Mouse (Mus musculus): ENCODE measurements around the gene Park7.

The Park7 gene

GRCm38 (mm10) chr4:150914290-150914733, at the start of gene Park7, which contains the start of gene Tnfrsf9:
Gene Park7, minus strand, starts transcription at chr4:150914437.
Gene Tnfrsf9, plus strand, starts transcription at chr4:150914562.
- in situ Hi-C loops (cut with MboI; ENCODE audit: low pct_unique_long_range_greater_than_20kb in 1 of 2, low sequenced_read_pairs in 2 of 2, unreplicated experiment in 1 of 2): no loop called here

- in situ Hi-C loops (cut with MboI; ENCODE audit: low pct_unique_long_range_greater_than_20kb in 1 of 2, low sequenced_read_pairs in 2 of 2, unreplicated experiment in 1 of 2): loop anchor here (10.0 kb wide), 2 partner anchors 181 to 309 kb away; partner anchors contain the start of gene Slc45a1 (in 1 of the 2)
Observed at GRCm38 (mm10) chr4:150963711-150964110, 49.5 kb upstream of the Park7 start.

GRCm38 (mm10) chr4:150962231-150962630, 48.0 kb upstream of the Park7 start:
- in situ Hi-C loops (cut with MboI; ENCODE audit: low pct_unique_long_range_greater_than_20kb in 1 of 2, low sequenced_read_pairs in 2 of 2, unreplicated experiment in 1 of 2): loop anchor here (10.0 kb wide), 2 partner anchors 183 to 307 kb away; partner anchors contain the start of gene Slc45a1 (in 1 of the 2)

- in situ Hi-C loops (cut with MboI; ENCODE audit: low pct_unique_long_range_greater_than_20kb in 1 of 2, low sequenced_read_pairs in 2 of 2, unreplicated experiment in 1 of 2): no loop called here
Observed at GRCm38 (mm10) chr4:150958536-150958935, 44.3 kb upstream of the Park7 start.

- in situ Hi-C loops (cut with MboI; ENCODE audit: low pct_unique_long_range_greater_than_20kb in 1 of 2, low sequenced_read_pairs in 2 of 2, unreplicated experiment in 1 of 2): no loop called here
Observed at GRCm38 (mm10) chr4:150957106-150957458, 42.8 kb upstream of the Park7 start.

- in situ Hi-C loops (cut with MboI; ENCODE audit: low pct_unique_long_range_greater_than_20kb in 1 of 2, low sequenced_read_pairs in 2 of 2, unreplicated experiment in 1 of 2): no loop called here
Observed at GRCm38 (mm10) chr4:150956369-150957105, 42.3 kb upstream of the Park7 start.

GRCm38 (mm10) chr4:150950972-150951371, 36.7 kb upstream of the Park7 start:
- in situ Hi-C loops (cut with MboI; ENCODE audit: low pct_unique_long_range_greater_than_20kb in 1 of 2, low sequenced_read_pairs in 2 of 2, unreplicated experiment in 1 of 2): no loop called here

GRCm38 (mm10) chr4:150944707-150945106, 30.5 kb upstream of the Park7 start:
- in situ Hi-C loops (cut with MboI; ENCODE audit: low pct_unique_long_range_greater_than_20kb in 1 of 2, low sequenced_read_pairs in 2 of 2, unreplicated experiment in 1 of 2): no loop called here

GRCm38 (mm10) chr4:150939991-150940651, 25.9 kb upstream of the Park7 start:
- in situ Hi-C loops (cut with MboI; ENCODE audit: low pct_unique_long_range_greater_than_20kb in 1 of 2, low sequenced_read_pairs in 2 of 2, unreplicated experiment in 1 of 2): no loop called here

- in situ Hi-C loops (cut with MboI; ENCODE audit: low pct_unique_long_range_greater_than_20kb in 1 of 2, low sequenced_read_pairs in 2 of 2, unreplicated experiment in 1 of 2): no loop called here
Observed at GRCm38 (mm10) chr4:150938063-150938452, 23.8 kb upstream of the Park7 start.

GRCm38 (mm10) chr4:150937293-150938062, 23.2 kb upstream of the Park7 start:
- in situ Hi-C loops (cut with MboI; ENCODE audit: low pct_unique_long_range_greater_than_20kb in 1 of 2, low sequenced_read_pairs in 2 of 2, unreplicated experiment in 1 of 2): no loop called here

GRCm38 (mm10) chr4:150933503-150933902, 19.3 kb upstream of the Park7 start:
- in situ Hi-C loops (cut with MboI; ENCODE audit: low pct_unique_long_range_greater_than_20kb in 1 of 2, low sequenced_read_pairs in 2 of 2, unreplicated experiment in 1 of 2): no loop called here

GRCm38 (mm10) chr4:150927789-150928188, 13.6 kb upstream of the Park7 start:
- in situ Hi-C loops (cut with MboI; ENCODE audit: low pct_unique_long_range_greater_than_20kb in 1 of 2, low sequenced_read_pairs in 2 of 2, unreplicated experiment in 1 of 2): no loop called here

GRCm38 (mm10) chr4:150926924-150927705, 12.9 kb upstream of the Park7 start:
- in situ Hi-C loops (cut with MboI; ENCODE audit: low pct_unique_long_range_greater_than_20kb in 1 of 2, low sequenced_read_pairs in 2 of 2, unreplicated experiment in 1 of 2): no loop called here

GRCm38 (mm10) chr4:150925923-150926322, 11.7 kb upstream of the Park7 start:
- in situ Hi-C loops (cut with MboI; ENCODE audit: low pct_unique_long_range_greater_than_20kb in 1 of 2, low sequenced_read_pairs in 2 of 2, unreplicated experiment in 1 of 2): no loop called here

GRCm38 (mm10) chr4:150924936-150925335, 10.7 kb upstream of the Park7 start:
- in situ Hi-C loops (cut with MboI; ENCODE audit: low pct_unique_long_range_greater_than_20kb in 1 of 2, low sequenced_read_pairs in 2 of 2, unreplicated experiment in 1 of 2): no loop called here

- in situ Hi-C loops (cut with MboI; ENCODE audit: low pct_unique_long_range_greater_than_20kb in 1 of 2, low sequenced_read_pairs in 2 of 2, unreplicated experiment in 1 of 2): no loop called here
Observed at GRCm38 (mm10) chr4:150924308-150924707, 10.1 kb upstream of the Park7 start.

GRCm38 (mm10) chr4:150921206-150921605, 7.0 kb upstream of the Park7 start:
- in situ Hi-C loops (cut with MboI; ENCODE audit: low pct_unique_long_range_greater_than_20kb in 1 of 2, low sequenced_read_pairs in 2 of 2, unreplicated experiment in 1 of 2): no loop called here

All from mouse embryonic stem cell (cell line).